Mouse (Mus musculus): ENCODE measurements around the gene Trim14.

DNA sequence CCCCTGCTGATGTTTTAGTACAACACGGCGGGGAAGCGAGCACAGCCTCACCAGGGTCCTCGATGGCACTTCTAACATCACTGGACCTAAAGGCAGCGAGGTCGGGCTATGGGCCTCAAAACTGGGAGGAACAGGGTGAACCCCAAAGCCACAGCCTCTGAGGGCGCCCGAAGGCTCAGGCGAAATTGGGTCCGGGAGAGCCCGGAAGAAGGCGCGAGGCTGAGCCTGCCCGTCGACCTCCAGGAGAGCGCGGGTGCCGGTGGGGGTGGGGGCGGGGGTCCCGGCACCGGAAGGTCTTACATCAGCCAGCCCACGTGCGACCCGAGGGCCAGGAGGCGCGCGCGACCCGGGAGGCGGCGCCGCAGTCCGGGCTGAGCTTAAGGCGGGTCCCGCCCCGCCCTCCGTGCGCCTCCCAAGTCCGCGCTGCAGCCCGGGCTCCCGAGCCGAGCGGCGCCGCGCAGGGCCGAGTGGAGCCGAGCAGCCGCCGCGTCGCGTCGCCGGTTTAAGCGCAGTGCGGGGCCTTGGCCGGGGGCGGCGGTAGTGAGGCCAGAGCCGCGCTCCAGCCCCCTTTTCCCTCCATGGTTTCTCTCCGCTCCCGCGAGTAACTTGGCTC is 85.3 kb downstream of the Trim14 start, which contains the start of gene Anp32b:
- TF ChIP-seq CTCF (conservative IDR thresholded peaks at IDR 0.05; ENCODE audit: low read length): no peak
- TF ChIP-seq NANOG (IDR thresholded peaks at IDR 0.05; ENCODE audit: borderline replicate concordance, low read length): no peak
